Mouse (Mus musculus) liver, postnatal 0 days (tissue): ENCODE measurements at regions not wholly inside any gene's neighbourhood (a gene's known extent, or its start where the extent isn't known, plus 50 kb on each side); places are given as distances from the start of the nearest gene placed in this dataset.

Experiments used
- ATAC-seq: fragments of 200-750 bp; cut with Nextera tagmentation; 2 replicates; pipeline ENCODE4 v1.8.0; 2017; ENCODE audit warnings: mild to moderate bottlenecking, moderate library complexity
- DNase-seq: peaks from one replicate; pipeline ENCODE4 v3.0.0-alpha.2; 2016
- H3K27ac ChIP-seq: fragments of 300-500 bp; sonication (generic); 2 replicates; pipeline ENCODE4 v1.5.1; 2014; ENCODE audit warnings: antibody characterized with exemption, moderate library complexity, mild to moderate bottlenecking, low read depth
- H3K27me3 ChIP-seq: fragments of 300-500 bp; sonication (generic); 2 replicates; pipeline ENCODE4 v1.6.1; 2014; ENCODE audit warnings: low read length, control low read depth, mixed read lengths; ENCODE audit not compliant: insufficient read depth
- H3K36me3 ChIP-seq: fragments of 300-500 bp; sonication (generic); replicated peaks from 2 replicates; pipeline ENCODE4 v1.6.1; 2014; ENCODE audit warnings: mild to moderate bottlenecking, control low read depth, low read length, moderate library complexity, mixed read lengths; ENCODE audit not compliant: insufficient read depth
- H3K4me1 ChIP-seq: fragments of 300-500 bp; sonication (generic); 2 replicates; pipeline ENCODE4 v1.6.1; 2014; ENCODE audit warnings: antibody characterized with exemption, mild to moderate bottlenecking, control low read depth; ENCODE audit not compliant: insufficient read depth
- H3K4me2 ChIP-seq: fragments of 300-500 bp; sonication (generic); 2 replicates; pipeline ENCODE4 v1.6.1; 2014; ENCODE audit warnings: low read depth, mild to moderate bottlenecking, low read length, moderate library complexity, mixed read lengths
- H3K4me3 ChIP-seq: fragments of 300-500 bp; sonication (generic); 2 replicates; pipeline ENCODE4 v1.5.1; 2014; ENCODE audit warnings: low read depth, low read length
- H3K9ac ChIP-seq: fragments of 300-500 bp; sonication (generic); replicated peaks from 2 replicates; pipeline ENCODE4 v1.6.1; 2014; ENCODE audit warnings: mild to moderate bottlenecking, moderate library complexity
- H3K9me3 ChIP-seq: fragments of 300-500 bp; sonication (generic); 2 replicates; pipeline ENCODE4 v1.6.1; 2016; ENCODE audit warnings: mild to moderate bottlenecking, control low read depth, low read length, mixed read lengths
- CTCF ChIP-seq: sonication (generic); IDR thresholded peaks from 2 replicates; pipeline ENCODE4 v1.5.1; 2016; ENCODE audit warnings: antibody characterized with exemption, low read depth
- EP300 ChIP-seq: IDR thresholded peaks from 2 replicates; pipeline ENCODE4 v1.6.1; 2016; ENCODE audit warnings: antibody characterized with exemption, low read depth, mild to moderate bottlenecking
- WGBS: fragments of 180-500 bp; shearing (Covaris S2); extraction: QIAGEN DNeasy Blood & Tissue Kit; methylation state at CpG from one replicate; pipeline ENCODE4 v1.1.7; 2014; ENCODE audit not compliant: insufficient replicate concordance; 5-methylcytosine and 5-hydroxymethylcytosine counted together

DNA sequence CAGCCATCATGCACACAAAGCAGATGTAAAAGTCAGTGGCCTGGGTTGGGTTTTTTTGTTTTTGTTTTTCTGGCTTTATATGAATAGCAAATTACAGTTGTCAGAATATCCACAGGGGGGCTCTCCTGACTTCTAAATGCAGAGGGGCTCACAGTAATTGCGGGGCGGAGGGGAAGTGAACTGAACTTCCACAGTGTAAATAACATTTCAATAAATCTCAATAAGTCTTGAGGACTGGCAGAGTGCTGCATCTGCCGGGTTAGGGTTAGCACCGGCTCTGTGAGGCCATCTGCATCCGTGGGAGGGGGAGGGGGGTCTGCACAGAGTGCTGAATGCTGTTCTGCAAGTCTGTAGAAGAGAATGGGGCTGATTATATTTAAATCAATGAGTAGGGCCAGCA lies 50.3 kb upstream of the Arl4c start:
- no peak overlapping the region for H3K9ac ChIP-seq
- ATAC-seq (no peak), DNase-seq (no peak)

DNA sequence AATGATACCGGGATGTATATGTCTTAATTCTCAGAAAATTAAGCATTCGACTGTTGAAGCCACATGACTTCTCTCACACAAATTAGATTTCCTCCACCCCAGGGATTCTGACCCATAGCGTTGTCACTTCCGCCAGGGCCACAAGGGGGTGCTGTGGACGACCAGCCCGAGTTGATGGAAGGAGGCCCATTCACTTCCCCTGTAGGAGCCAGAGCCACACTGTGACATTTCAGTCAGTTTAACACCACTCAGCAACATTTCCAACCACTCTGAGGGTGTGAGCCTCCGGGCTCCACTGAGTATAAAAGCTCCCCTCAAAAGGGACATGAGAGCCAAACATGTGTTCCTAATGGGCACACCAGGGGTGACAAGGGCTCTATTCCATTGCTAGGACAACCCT lies 54.6 kb upstream of the Arl4c start:
- no peak for ATAC-seq
- no peaks in the 10 kb centered on the region for H3K9me3 ChIP-seq
- peak; percentile 59 for TF ChIP-seq CTCF
- TF ChIP-seq EP300 = no peak
- H3K27me3 ChIP-seq = no peaks in the 10 kb centered on the region
- DNase-seq = peak; percentile 49
- no peak overlapping the region for H3K27ac ChIP-seq
- H3K36me3 ChIP-seq = no peaks in the 10 kb centered on the region
- 70% methylated on average over 7 of the region's 7 CpGs for WGBS
- no peak overlapping the region for H3K9ac ChIP-seq
- no peak overlapping the region for H3K4me2 ChIP-seq
- no peak overlapping the region for H3K4me3 ChIP-seq
- no peaks in the 10 kb centered on the region for H3K4me1 ChIP-seq

More for the DNA sequence above, 50.3 kb upstream of the Arl4c start:
- Histone ChIP-seq H3K4me2 (no peak overlapping the region), H3K36me3 (no peaks in the 10 kb centered on the region), H3K27ac (no peak overlapping the region), H3K4me1 (no peaks in the 10 kb centered on the region), H3K4me3 (no peak overlapping the region), H3K27me3 (no peaks in the 10 kb centered on the region), H3K9me3 (no peaks in the 10 kb centered on the region)
- 12% methylated on average over 5 of the region's 5 CpGs for WGBS
- TF ChIP-seq CTCF (0 out of 2 replicates have a peak, but pooled peaks have one; percentile 28), EP300 (no peak)

GRCm38 (mm10) chr1:88757162-88757561 lies 55.1 kb upstream of the Arl4c start:
- Histone ChIP-seq H3K9me3 (no peaks in the 10 kb centered on the region), H3K36me3 (no peaks in the 10 kb centered on the region), H3K4me1 (no peaks in the 10 kb centered on the region), H3K4me2 (no peak overlapping the region), H3K27ac (no peak overlapping the region), H3K9ac (no peak overlapping the region), H3K27me3 (no peaks in the 10 kb centered on the region), H3K4me3 (no peak overlapping the region)
- ATAC-seq = no peak
- no peak for DNase-seq
- TF ChIP-seq CTCF = no peak
- TF ChIP-seq EP300 = no peak
- WGBS = 73% methylated on average over 7 of the region's 7 CpGs

DNA sequence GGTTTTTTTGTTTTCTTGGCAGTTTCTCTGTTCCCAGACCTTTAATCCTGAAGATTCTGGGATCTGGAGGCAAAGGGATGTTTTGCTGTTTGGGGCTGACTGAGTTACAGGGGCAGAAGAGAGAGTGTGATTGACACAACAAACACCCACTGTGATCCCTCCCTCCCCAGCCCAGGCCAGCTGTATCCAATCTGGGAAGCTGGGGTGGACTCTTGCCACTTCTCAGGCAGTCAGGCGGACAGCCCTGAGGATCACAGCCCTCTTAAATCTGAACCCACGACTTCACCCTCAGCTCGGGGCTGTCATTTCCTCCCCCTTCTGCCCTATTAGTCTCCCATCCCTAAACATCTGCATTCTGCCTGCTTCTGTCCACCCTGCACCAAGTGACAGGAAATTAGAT lies 55.7 kb upstream of the Arl4c start:
- no peak overlapping the region for H3K4me3 ChIP-seq
- H3K9me3 ChIP-seq = no peaks in the 10 kb centered on the region
- H3K4me1 ChIP-seq = no peaks in the 10 kb centered on the region
- H3K27ac ChIP-seq = no peak overlapping the region
- no peaks in the 10 kb centered on the region for H3K36me3 ChIP-seq
- WGBS = 32% methylated on average over 3 of the region's 3 CpGs
- ATAC-seq (no peak), DNase-seq (no peak)
- no peaks in the 10 kb centered on the region for H3K27me3 ChIP-seq
- no peak overlapping the region for H3K4me2 ChIP-seq
- no peak for TF ChIP-seq CTCF
- no peak for TF ChIP-seq EP300
- no peak overlapping the region for H3K9ac ChIP-seq

DNA sequence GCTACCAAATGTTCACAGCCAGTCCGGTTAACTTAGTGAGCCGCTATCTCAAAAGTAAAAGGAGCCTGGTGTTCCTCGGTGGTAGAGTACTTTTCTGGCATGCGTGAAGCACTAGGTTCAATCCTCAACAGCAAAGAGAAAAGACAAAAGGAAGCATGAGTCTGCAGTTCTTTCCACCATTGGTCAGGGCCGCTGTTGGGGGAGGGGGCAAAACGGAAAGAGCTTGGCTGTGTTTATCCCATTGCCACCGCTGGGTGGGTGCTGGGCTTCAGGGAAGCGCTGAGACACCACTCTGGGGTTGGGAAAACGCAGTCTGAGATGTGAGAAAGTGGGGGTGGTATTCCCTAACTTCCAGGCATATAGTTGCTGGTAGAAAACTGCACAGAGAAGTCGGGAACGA lies 58.6 kb upstream of the Arl4c start:
- Histone ChIP-seq H3K9me3 (no peaks in the 10 kb centered on the region), H3K27ac (no peak overlapping the region), H3K27me3 (no peaks in the 10 kb centered on the region), H3K36me3 (no peaks in the 10 kb centered on the region), H3K9ac (no peak overlapping the region), H3K4me1 (no peaks in the 10 kb centered on the region), H3K4me3 (no peak overlapping the region), H3K4me2 (no peak overlapping the region)
- TF ChIP-seq CTCF (no peak), EP300 (no peak)
- 50% methylated on average over 11 of the region's 11 CpGs for WGBS
- ATAC-seq (no peak), DNase-seq (no peak)

DNA sequence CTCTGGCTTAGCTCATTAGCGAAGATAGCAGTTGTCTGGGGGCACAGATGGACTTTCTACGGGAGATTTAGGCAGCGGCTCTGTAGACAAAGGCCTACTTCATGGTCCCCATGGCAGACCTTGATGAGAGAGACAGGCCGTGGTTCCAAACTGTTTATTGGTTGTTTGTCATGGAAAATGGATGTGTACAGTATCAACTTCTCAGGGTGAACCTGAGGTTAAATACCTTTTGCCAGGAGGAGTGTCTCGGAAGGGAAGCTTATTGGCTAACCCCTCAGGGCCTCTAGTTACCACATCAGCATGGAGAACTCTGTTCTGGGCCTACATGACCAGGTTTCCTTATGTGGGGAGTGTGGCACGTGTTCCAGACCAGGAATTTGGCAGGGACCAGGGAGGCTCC lies 59.1 kb upstream of the Arl4c start:
- no peaks in the 10 kb centered on the region for H3K27me3 ChIP-seq
- DNase-seq (no peak), ATAC-seq (no peak)
- no peaks in the 10 kb centered on the region for H3K36me3 ChIP-seq
- H3K4me1 ChIP-seq = no peaks in the 10 kb centered on the region
- WGBS = 82% methylated on average over 6 of the region's 6 CpGs
- H3K4me2 ChIP-seq = no peak overlapping the region
- no peak overlapping the region for H3K9ac ChIP-seq
- no peak for TF ChIP-seq EP300
- TF ChIP-seq CTCF = no peak
- H3K4me3 ChIP-seq = no peak overlapping the region
- no peak overlapping the region for H3K27ac ChIP-seq
- H3K9me3 ChIP-seq = no peaks in the 10 kb centered on the region

- no peaks in the 10 kb centered on the region for H3K4me1 ChIP-seq
- DNase-seq = no peak
- H3K27me3 ChIP-seq = no peaks in the 10 kb centered on the region
- 50% methylated on average over 6 of the region's 6 CpGs for WGBS
- no peak overlapping the region for H3K27ac ChIP-seq
- ATAC-seq = no peak
- H3K9ac ChIP-seq = no peak overlapping the region
- no peaks in the 10 kb centered on the region for H3K9me3 ChIP-seq
- H3K4me2 ChIP-seq = no peak overlapping the region
- H3K36me3 ChIP-seq = no peaks in the 10 kb centered on the region
- no peak for TF ChIP-seq EP300
- TF ChIP-seq CTCF = no peak
- no peak overlapping the region for H3K4me3 ChIP-seq
Observed at GRCm38 (mm10) chr1:88763725-88764364, 61.8 kb upstream of the Arl4c start.
